Mouse (Mus musculus): ENCODE data around the gene Vmn1r7.
"Not testable (repeated sequence)": the region's sequence is repeated elsewhere in the genome, so short reads cannot be mapped to it uniquely, and the experiment has no call there.

Vmn1r7 gene

DNA sequence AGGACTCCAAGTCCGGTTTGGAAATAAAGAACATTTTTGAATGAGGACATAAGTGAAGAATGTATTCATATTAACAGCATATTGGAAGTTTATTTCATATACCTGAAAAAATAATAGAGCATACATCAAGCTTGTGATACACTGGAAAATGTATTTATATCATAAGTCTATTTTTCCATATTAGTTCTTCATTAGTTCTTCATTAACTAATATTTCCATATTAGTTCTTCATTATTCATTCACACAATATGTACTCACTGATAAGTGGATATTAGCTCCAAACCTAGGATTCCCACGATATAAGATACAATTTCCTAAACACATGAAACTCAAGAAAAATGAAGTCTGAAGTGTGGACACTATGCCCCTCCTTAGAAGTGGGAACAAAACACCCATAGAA lies at the start of gene Vmn1r7:
Gene Vmn1r7, minus strand, starts transcription at position 101 of the 400 bp plus-strand sequence.
- not testable (repeated sequence) for DNase-seq (ENCODE audit: low spot score in 2 of 2)

DNA sequence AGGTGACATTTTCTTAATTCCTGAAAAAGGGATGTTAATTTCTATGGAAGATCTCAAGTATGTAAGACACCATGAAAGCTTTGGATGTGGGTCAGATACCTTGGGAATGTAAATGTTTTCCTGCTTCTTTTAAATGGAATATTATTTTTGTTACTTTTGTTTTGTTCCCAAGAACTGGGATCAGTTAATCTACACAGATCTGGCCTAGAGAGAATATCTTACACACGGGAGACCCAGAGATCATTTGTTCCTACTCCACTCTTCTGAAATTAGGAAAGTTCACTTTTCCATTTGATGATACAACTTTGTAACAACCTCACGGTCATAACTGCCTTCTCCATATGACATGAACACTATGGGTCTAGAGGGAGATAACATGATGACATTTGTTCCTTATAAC lies 41.4 kb upstream of the Vmn1r7 start, which contains the start of gene Vmn1r9:
Gene Vmn1r9, plus strand, starts transcription at position 301 of the 400 bp plus-strand sequence.
- DNase-seq (ENCODE audit: low spot score in 2 of 2), result no peak

DNA sequence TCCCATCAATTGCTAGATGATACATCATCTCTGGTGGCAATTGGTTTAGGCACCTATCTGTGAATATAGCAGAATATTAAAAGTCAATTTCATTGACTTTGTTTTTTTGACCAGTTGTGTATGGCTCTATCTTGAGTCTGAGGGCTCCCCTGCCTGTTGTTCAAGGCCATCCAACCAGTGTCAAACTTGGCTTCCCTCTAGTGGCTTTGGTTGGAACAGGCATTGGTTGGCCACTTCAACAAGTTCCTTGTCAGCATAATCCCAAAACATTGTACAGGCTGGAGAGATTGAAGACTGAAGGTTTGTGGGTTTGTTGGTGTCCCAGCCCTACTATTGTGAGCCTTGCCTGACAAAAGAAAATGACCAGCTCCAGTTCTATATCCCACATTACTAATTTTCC lies 38.6 kb upstream of the Vmn1r7 start:
- DNase-seq (ENCODE audit: low spot score in 2 of 2), result no peak

DNA sequence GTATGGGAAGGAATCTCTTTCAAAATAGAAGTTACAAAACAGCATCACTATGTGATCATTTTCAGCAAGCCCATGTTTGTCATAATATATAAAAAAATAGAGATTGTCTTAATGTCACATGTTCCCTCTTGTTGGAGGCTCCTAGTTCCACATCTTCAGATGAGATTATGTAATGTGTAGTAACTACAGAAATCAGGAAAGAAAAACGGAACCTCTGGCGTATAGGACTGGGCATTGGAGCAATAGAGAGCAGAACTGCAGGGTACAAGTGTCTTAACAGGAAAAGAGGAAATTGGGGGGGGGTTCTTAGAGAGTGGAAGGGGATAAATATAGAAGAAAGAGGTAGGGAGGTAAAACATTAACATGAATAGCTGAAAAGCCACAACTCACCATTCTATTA lies 9.6 kb upstream of the Vmn1r7 start:
- no peak for DNase-seq (ENCODE audit: low spot score in 2 of 2)

DNA sequence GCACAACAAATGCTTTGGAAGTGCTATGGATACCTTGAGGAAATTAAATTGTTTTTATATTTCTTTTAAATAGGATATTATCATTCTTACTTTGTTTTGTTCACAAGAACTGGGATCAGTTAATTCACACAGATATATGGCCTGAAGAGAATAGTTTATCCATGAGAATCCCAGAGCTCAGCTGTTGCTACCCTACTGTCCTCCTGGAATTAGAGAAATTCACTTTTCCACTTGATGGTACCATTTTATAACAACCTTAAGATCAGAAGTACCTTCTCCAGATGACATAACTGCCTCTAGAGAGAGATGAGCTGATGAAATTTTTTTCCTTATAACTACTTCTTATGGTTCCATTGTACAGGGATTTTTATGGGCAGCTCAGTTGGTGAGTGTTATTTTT lies 6.9 kb upstream of the Vmn1r7 start, which contains the start of gene Vmn1r8:
Gene Vmn1r8, plus strand, starts transcription at position 301 of the 400 bp plus-strand sequence.
- no peak for DNase-seq (ENCODE audit: low spot score in 2 of 2)

DNA sequence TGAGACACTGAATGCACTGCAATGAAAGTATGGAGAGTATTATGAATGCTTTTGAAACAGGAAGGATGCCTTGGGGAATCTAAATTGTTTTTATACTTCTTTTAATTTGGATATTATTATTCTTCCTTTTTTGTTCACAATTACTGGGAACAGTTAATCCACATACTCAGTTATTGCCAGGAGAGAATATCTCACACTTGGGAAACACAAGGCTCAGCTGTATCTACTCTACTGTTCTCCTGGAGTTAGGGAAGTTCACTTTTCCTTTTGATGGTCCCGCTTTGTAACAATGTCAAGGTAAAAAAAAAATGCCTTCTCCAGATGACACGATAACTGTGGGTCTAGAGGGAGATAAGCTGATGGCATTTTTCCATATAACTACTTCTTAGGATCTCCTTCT lies 28.2 kb downstream of the Vmn1r7 start, which contains the start of gene Vmn1r6:
Gene Vmn1r6, plus strand, starts transcription at position 301 of the 400 bp plus-strand sequence.
- no peak for DNase-seq (ENCODE audit: low spot score in 2 of 2)

Measured in heart, adult 9 months (tissue).